23 mouse cellular contexts compared by ENCODE assay signal in the genomic region with DNA sequence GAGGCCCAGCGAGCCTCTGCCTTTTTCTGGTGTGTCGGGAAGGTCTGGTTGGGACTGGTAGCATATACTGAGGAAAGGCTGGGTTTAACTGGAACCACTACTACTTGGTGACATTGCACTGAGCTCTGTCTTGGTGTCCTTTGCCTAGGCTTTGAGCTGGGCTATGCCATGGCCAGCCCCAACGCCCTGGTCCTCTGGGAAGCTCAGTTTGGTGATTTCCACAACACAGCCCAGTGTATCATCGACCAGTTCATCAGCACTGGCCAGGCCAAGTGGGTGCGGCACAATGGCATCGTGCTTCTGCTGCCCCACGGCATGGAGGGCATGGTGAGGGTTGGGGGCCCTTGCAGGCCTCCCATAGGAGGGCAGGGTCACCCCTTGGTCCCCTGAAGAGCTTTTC. TPM values are rescaled to one million over a fixed set of nuclear protein-coding genes. Genes with fewer than 3 reads are reported as not detected.
"Had no signal": no experiment of that assay in that cellular context is flagged by ENCODE, and none has a peak within 500 bp of the region (broad histone marks: within the 10 kb centered on the region; RNA-seq: fewer than 3 reads in every experiment).

No protein-coding gene starts in this region.

- H3K4me2 ChIP-seq: neural tube, embryonic 13.5 days; neural tube, embryonic 15.5 days; stomach, embryonic 15.5 days had no signal

- H3K27ac ChIP-seq: neural tube, embryonic 13.5 days; neural tube, embryonic 15.5 days; stomach, embryonic 15.5 days; stomach, postnatal 0 days had no signal

- H3K9me3 ChIP-seq: neural tube, embryonic 13.5 days; neural tube, embryonic 15.5 days; stomach, embryonic 15.5 days had no signal

- H3K4me3 ChIP-seq: neural tube, embryonic 13.5 days; neural tube, embryonic 15.5 days; stomach, embryonic 15.5 days had no signal

- H3K36me3 ChIP-seq: stomach, embryonic 15.5 days had no signal

- DNase-seq: retina, postnatal 1 day; right cerebral cortex, adult 18-20 months; right cerebral cortex, postnatal 14 days; right cerebral cortex, postnatal 25 days; right cerebral cortex, postnatal 4 days; spleen, adult 18-20 months; thymus, adult 18-20 months; thymus, adult 2 months; thymus, postnatal 14 days; thymus, postnatal 25 days; thymus, postnatal 36 days; thymus, postnatal 4 days had no signal

- H3K27me3 ChIP-seq: neural tube, embryonic 13.5 days; neural tube, embryonic 15.5 days; stomach, embryonic 15.5 days had no signal

- H3K9ac ChIP-seq: neural tube, embryonic 13.5 days; neural tube, embryonic 15.5 days; stomach, embryonic 15.5 days had no signal

- H3K4me1 ChIP-seq: neural tube, embryonic 13.5 days; neural tube, embryonic 15.5 days; stomach, embryonic 15.5 days had no signal

RNA-seq across cellular contexts. Expression of a gene that starts 22.4 kb away (rescaled TPM):
- total RNA-seq: neutrophil, adult 5-6 weeks had no signal

RNA-seq across cellular contexts. Expression of a gene that starts 44.0 kb away (rescaled TPM):
- total RNA-seq: neutrophil, adult 5-6 weeks had no signal
- polyA plus RNA-seq: neural tube, embryonic 14.5 days; neural tube, embryonic 15.5 days; small intestine, adult 2 months; spleen, adult 2 months; stomach, embryonic 14.5 days; stomach, embryonic 16.5 days; stomach, postnatal 0 days; thymus, adult 2 months; urinary bladder, adult 2 months had no signal
